Mouse (Mus musculus): ENCODE data around the gene Ccdc86. TPM values are rescaled to one million over a fixed set of nuclear protein-coding genes. Genes with fewer than 3 reads are reported as not detected.

Gene Ccdc86
- polyA plus RNA-seq, 1 experiment from 2014 or later, result 11.6 TPM

DNA sequence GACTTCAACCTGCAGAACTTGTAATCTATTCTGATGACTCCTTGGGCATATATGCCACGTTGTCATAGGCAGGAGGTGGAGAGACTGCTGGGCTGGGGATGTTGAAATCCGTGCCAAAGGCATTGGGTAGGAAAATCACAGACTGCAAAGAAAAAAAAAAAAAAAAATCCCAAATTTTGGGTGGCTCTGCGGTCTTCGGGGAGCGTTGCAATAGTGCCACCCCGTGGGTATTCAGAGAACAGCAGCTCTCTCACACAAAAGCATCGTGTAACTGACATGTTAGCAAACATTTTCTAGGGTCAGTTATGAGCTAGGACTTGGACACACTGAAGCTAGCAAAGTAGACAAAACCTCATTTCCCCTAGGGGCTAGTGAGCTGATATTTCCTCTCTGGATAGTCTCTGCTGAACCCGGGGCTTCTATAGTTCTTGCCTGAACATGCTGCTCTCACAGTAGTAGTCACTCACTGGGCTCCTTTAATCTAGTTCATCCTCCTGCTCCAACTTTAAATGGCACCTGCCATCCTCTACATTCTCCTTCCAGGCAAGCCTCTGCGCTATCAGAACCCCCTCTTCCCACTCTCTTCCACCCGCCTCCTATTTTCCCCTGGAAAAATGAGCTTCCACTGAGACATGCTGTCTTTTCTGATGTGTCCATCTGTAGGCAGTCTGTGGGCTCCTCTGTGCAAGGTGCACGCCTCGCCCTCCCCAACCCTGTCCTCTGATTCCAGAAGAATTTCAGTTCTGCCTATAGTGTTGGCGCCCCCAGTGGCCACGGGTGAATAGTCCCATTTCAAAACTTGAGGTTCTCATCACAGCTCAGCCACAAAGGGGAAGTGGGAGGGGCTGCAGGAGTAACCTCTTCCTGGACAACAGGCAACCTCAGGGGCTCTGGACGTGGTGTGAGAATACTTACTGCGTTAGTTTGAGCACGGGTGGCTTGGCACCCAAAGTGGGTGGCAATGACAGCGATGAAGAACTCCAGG lies 30.4 kb upstream of the Ccdc86 start:
- H3K9ac ChIP-seq, result no peak overlapping the region
- ATAC-seq (ENCODE audit: low FRiP score), result peak; percentile 22; the same call in 1 of the 2 replicates
- no peaks in the 10 kb centered on the region for H3K27me3 ChIP-seq (ENCODE audit: control insufficient read depth, insufficient read depth, low read length)
- H3K4me1 ChIP-seq (replicated peaks; ENCODE audit: control insufficient read depth, insufficient read depth, low read length), result no peaks in the 10 kb centered on the region
- DNase-seq (ENCODE audit: low spot score), result peak; percentile 69
- peak overlapping the region; percentile 27; the same call in 1 of the 2 replicates for H3K4me2 ChIP-seq (replicated peaks)
- H3K9me3 ChIP-seq (ENCODE audit: control insufficient read depth, low read length), result no peaks in the 10 kb centered on the region
- H3K36me3 ChIP-seq (replicated peaks; ENCODE audit: control insufficient read depth, insufficient read depth), result no peaks in the 10 kb centered on the region
- no peak overlapping the region for H3K27ac ChIP-seq
- WGBS, result 13% methylated on average over 18 of the region's 18 CpGs
- H3K4me3 ChIP-seq (replicated peaks; ENCODE audit: low read length), result no peak overlapping the region

DNA sequence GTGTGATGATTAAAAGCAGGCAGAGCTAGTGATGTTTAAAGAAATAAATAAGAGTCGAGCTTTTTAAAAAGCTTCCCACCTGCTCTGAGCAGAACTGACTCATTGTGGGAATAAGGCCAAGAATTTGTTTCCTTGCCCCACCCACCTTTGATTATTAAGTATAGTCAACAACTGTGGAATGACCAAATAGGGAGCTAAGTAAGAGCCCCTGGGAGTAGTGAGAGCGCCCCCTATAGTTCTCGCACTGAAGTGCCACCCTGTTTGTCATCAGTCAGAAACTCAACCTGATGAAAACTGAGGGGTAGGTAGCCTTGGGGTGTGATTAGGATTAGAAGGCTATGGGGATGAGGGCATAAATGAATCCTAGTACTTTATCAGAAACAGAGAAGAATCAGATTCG lies 27.3 kb upstream of the Ccdc86 start:
- no peak overlapping the region for H3K4me2 ChIP-seq (replicated peaks)
- no peak for ATAC-seq (ENCODE audit: low FRiP score)
- H3K9me3 ChIP-seq (ENCODE audit: control insufficient read depth, low read length), result no peaks in the 10 kb centered on the region
- no peak overlapping the region for H3K9ac ChIP-seq
- H3K27me3 ChIP-seq (ENCODE audit: control insufficient read depth, insufficient read depth, low read length), result no peaks in the 10 kb centered on the region
- WGBS, result 60% methylated on average over 4 of the region's 4 CpGs
- H3K36me3 ChIP-seq (replicated peaks; ENCODE audit: control insufficient read depth, insufficient read depth), result no peaks in the 10 kb centered on the region
- H3K4me3 ChIP-seq (replicated peaks; ENCODE audit: low read length), result no peak overlapping the region
- no peak overlapping the region for H3K27ac ChIP-seq
- H3K4me1 ChIP-seq (replicated peaks; ENCODE audit: control insufficient read depth, insufficient read depth, low read length), result no peaks in the 10 kb centered on the region
- DNase-seq (ENCODE audit: low spot score), result no peak

DNA sequence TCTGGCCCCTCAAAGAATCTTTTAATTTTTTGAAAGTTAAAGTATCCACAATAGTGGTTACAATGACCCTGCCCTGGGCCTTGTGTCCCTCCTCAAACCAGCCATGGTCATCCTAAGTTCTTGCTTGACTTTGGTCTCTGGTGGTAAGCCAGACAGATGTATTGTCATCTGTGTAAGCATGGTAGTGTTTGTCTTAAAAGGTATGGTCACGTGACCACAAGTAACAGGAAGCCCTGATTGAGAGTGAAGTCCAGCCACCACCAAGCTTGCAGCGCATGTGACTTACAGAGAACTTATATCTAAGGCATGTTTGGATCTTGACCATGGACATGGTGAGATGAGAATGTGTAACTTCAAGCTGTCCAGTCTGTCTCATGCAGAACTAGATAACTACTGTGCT lies 26.1 kb upstream of the Ccdc86 start:
- 80% methylated on average over 2 of the region's 2 CpGs for WGBS
- no peaks in the 10 kb centered on the region for H3K4me1 ChIP-seq (replicated peaks; ENCODE audit: control insufficient read depth, insufficient read depth, low read length)
- no peak for DNase-seq (ENCODE audit: low spot score)
- H3K9me3 ChIP-seq (ENCODE audit: control insufficient read depth, low read length), result no peaks in the 10 kb centered on the region
- no peaks in the 10 kb centered on the region for H3K27me3 ChIP-seq (ENCODE audit: control insufficient read depth, insufficient read depth, low read length)
- H3K4me3 ChIP-seq (replicated peaks; ENCODE audit: low read length), result no peak overlapping the region
- H3K36me3 ChIP-seq (replicated peaks; ENCODE audit: control insufficient read depth, insufficient read depth), result no peaks in the 10 kb centered on the region
- no peak overlapping the region for H3K27ac ChIP-seq
- no peak overlapping the region for H3K4me2 ChIP-seq (replicated peaks)
- H3K9ac ChIP-seq, result no peak overlapping the region
- ATAC-seq (ENCODE audit: low FRiP score), result no peak

DNA sequence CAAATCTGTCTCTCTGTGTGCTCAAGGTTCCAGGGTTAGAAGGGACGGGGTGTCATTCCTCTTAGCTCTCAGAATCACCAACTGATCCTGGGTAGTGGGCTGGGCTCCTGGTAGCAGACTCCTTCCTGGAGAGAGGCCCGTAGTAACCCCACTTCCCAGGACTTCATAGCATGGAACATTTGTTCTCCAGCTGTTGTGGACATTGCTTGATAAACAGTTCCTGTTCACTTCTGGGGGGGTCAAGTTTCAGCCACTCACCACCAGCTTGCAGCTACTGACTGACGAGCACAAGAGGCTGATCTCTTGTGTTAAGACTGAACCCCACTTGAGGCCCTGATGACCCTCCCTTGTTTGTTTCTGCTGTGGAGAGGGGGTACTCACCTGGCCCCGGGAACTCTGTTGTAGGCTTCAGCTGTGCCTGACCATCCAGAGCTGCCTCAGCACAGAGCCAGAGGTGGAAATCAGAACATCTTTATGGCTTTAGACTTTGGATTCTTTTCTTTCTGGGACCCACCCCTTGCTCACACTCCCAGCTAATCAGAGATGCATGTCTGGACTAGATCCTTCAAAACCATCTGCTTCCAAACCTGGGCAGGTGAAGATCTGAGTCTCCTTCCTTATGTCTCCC lies 25.3 kb upstream of the Ccdc86 start, which contains the start of gene Ms4a10:
Gene Ms4a10, minus strand, starts transcription at position 433 of the 628 bp plus-strand sequence.
- Histone ChIP-seq H3K9me3 (ENCODE audit: control insufficient read depth, low read length) (no peaks in the 10 kb centered on the region), H3K4me1 (replicated peaks; ENCODE audit: control insufficient read depth, insufficient read depth, low read length) (no peaks in the 10 kb centered on the region), H3K9ac (no peak within 1 kb of the TSS), H3K36me3 (replicated peaks; ENCODE audit: control insufficient read depth, insufficient read depth) (no peaks in the 10 kb centered on the region), H3K27ac (no peak within 1 kb of the TSS), H3K4me3 (replicated peaks; ENCODE audit: low read length) (no peak within 1 kb of the TSS), H3K4me2 (replicated peaks) (no peak within 1 kb of the TSS), H3K27me3 (ENCODE audit: control insufficient read depth, insufficient read depth, low read length) (no peaks in the 10 kb centered on the region)
- no peak for DNase-seq (ENCODE audit: low spot score)
- ATAC-seq (ENCODE audit: low FRiP score), result no peak
- 75% methylated on average over 4 of the region's 4 CpGs for WGBS

DNA sequence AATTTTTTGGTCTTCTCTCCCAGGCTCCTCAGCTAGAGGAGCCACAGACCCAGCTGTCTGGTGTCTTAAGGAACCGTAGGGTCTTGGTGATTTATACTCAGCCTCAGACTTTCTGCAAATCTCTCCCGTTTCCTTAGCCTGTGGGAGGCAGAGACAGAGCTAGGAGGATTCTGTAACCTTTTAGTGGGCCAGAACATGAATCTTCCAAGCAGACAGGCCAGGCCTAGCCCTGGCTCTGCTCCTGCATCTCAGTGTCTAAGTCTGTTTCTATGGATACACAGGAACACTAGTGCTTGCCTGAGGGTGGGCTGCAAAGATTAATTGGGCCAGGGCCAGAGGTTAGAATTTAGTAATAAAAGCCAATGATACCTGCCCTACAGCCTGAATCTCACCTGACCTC lies 24.1 kb upstream of the Ccdc86 start:
- Histone ChIP-seq H3K27ac (no peak overlapping the region), H3K4me1 (replicated peaks; ENCODE audit: control insufficient read depth, insufficient read depth, low read length) (no peaks in the 10 kb centered on the region), H3K4me2 (replicated peaks) (no peak overlapping the region), H3K4me3 (replicated peaks; ENCODE audit: low read length) (no peak overlapping the region), H3K9ac (no peak overlapping the region), H3K36me3 (replicated peaks; ENCODE audit: control insufficient read depth, insufficient read depth) (no peaks in the 10 kb centered on the region), H3K9me3 (ENCODE audit: control insufficient read depth, low read length) (no peaks in the 10 kb centered on the region), H3K27me3 (ENCODE audit: control insufficient read depth, insufficient read depth, low read length) (no peaks in the 10 kb centered on the region)
- ATAC-seq (ENCODE audit: low FRiP score), result no peak
- no peak for DNase-seq (ENCODE audit: low spot score)
- WGBS, result 80% methylated on average over 2 of the region's 2 CpGs

DNA sequence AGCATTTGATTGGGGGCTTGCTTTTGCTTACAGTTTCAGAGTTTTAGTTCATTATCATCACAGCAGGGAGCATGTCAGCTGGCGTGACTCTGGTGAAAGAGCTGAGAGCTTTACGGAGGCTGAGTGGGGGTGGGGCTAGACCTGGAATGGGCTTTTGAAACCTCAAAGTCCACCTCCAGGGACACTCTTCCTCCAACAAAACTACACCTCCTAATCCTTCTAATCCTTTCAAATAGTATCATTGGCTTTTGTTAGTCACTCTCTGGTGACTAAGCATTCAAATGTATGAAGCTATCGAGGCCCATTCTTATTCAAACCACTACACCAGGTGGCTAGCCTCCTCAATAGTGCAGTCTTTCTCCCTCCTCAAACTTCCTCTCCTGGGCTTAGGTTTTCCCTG lies 23.6 kb upstream of the Ccdc86 start:
- Histone ChIP-seq H3K4me3 (replicated peaks; ENCODE audit: low read length) (no peak overlapping the region), H3K9me3 (ENCODE audit: control insufficient read depth, low read length) (no peaks in the 10 kb centered on the region), H3K27me3 (ENCODE audit: control insufficient read depth, insufficient read depth, low read length) (no peaks in the 10 kb centered on the region), H3K27ac (no peak overlapping the region), H3K36me3 (replicated peaks; ENCODE audit: control insufficient read depth, insufficient read depth) (no peaks in the 10 kb centered on the region), H3K9ac (no peak overlapping the region), H3K4me2 (replicated peaks) (no peak overlapping the region), H3K4me1 (replicated peaks; ENCODE audit: control insufficient read depth, insufficient read depth, low read length) (no peaks in the 10 kb centered on the region)
- ATAC-seq (ENCODE audit: low FRiP score), result no peak
- WGBS, result 49% methylated on average over 3 of the region's 3 CpGs
- no peak for DNase-seq (ENCODE audit: low spot score)

DNA sequence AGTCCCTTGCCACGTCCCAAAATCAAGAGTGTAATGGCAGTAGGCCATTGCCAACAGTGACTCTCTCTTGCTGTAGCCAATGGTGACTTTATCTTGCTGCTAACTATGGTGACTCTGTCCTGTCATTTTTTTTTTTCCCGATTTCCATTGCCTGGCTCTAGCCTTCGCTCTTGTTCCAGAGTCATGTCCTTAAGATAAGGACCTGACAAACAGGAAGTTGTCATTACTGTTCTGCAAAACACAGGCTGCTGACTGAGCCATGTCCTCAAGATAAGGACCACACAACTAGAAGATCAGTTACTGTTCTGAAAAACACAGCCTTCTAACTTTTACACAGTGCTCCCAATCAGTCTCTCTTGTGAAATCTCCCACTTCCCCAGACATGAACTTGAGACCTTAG lies 21.4 kb upstream of the Ccdc86 start:
- WGBS, result 84% methylated on average over 3 of the region's 3 CpGs
- Histone ChIP-seq H3K4me3 (replicated peaks; ENCODE audit: low read length) (no peak overlapping the region), H3K27ac (no peak overlapping the region), H3K36me3 (replicated peaks; ENCODE audit: control insufficient read depth, insufficient read depth) (no peaks in the 10 kb centered on the region), H3K4me1 (replicated peaks; ENCODE audit: control insufficient read depth, insufficient read depth, low read length) (no peaks in the 10 kb centered on the region), H3K4me2 (replicated peaks) (no peak overlapping the region), H3K9me3 (ENCODE audit: control insufficient read depth, low read length) (no peaks in the 10 kb centered on the region), H3K27me3 (ENCODE audit: control insufficient read depth, insufficient read depth, low read length) (no peaks in the 10 kb centered on the region), H3K9ac (no peak overlapping the region)
- no peak for DNase-seq (ENCODE audit: low spot score)
- no peak for ATAC-seq (ENCODE audit: low FRiP score)

DNA sequence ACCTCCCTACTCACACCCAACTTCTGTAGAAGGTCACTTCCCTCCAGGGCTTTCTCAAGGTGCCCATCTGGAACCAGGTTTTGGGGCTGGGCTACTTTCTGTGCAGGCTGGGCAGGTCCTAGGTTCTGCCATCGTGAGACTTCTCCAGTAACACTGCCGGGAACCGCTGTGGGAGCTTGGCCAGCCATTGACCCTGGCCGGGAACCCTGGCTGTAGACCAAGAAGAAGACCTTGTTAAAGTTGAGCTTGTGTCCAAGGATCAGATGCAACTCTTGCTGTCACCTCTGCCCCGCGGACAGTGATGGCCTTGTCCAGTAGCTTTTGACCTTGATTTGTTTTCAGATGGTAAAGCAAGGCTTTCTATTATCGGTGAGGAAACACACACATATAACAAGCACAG lies 19.5 kb upstream of the Ccdc86 start:
- H3K4me1 ChIP-seq (replicated peaks; ENCODE audit: control insufficient read depth, insufficient read depth, low read length), result no peaks in the 10 kb centered on the region
- no peaks in the 10 kb centered on the region for H3K36me3 ChIP-seq (replicated peaks; ENCODE audit: control insufficient read depth, insufficient read depth)
- H3K27me3 ChIP-seq (ENCODE audit: control insufficient read depth, insufficient read depth, low read length), result no peaks in the 10 kb centered on the region
- H3K9ac ChIP-seq, result no peak overlapping the region
- no peak overlapping the region for H3K27ac ChIP-seq
- no peak for ATAC-seq (ENCODE audit: low FRiP score)
- no peak for DNase-seq (ENCODE audit: low spot score)
- no peak overlapping the region for H3K4me3 ChIP-seq (replicated peaks; ENCODE audit: low read length)
- H3K4me2 ChIP-seq (replicated peaks), result no peak overlapping the region
- WGBS, result 92% methylated on average over 7 of the region's 7 CpGs
- H3K9me3 ChIP-seq (ENCODE audit: control insufficient read depth, low read length), result no peaks in the 10 kb centered on the region

DNA sequence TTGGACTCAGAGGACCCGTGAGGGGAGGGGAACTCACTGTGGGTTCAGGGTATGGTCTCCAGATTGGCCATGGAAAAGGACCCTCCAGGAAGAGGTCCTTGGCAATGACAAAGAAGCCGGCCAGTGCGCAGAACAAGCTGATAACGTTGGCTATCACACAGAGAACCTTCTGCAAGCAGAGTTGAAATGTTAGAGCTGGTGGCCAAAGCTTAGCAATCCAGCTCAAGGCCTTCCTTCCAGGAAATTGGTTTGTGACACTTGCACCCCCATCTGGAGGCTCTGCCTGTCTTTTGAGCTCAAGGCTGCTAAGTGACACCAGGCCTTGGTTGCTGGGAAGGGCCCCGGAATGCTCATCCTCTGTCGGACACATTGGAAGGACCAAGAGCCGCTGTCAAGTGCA lies 16.7 kb upstream of the Ccdc86 start:
- H3K27ac ChIP-seq, result no peak overlapping the region
- no peak overlapping the region for H3K9ac ChIP-seq
- ATAC-seq (ENCODE audit: low FRiP score) (no peak), DNase-seq (ENCODE audit: low spot score) (no peak)
- WGBS, result 91% methylated on average over 7 of the region's 7 CpGs
- H3K36me3 ChIP-seq (replicated peaks; ENCODE audit: control insufficient read depth, insufficient read depth), result no peaks in the 10 kb centered on the region
- H3K4me1 ChIP-seq (replicated peaks; ENCODE audit: control insufficient read depth, insufficient read depth, low read length), result no peaks in the 10 kb centered on the region
- H3K9me3 ChIP-seq (ENCODE audit: control insufficient read depth, low read length), result no peaks in the 10 kb centered on the region
- no peaks in the 10 kb centered on the region for H3K27me3 ChIP-seq (ENCODE audit: control insufficient read depth, insufficient read depth, low read length)
- no peak overlapping the region for H3K4me3 ChIP-seq (replicated peaks; ENCODE audit: low read length)
- H3K4me2 ChIP-seq (replicated peaks), result no peak overlapping the region
